Mouse (Mus musculus) liver, embryonic 14.5 days (tissue): ENCODE measurements around the gene Fcgbp. TPM values are rescaled to one million over a fixed set of nuclear protein-coding genes. Genes with fewer than 3 reads are reported as not detected.

Experiments used
- ATAC-seq: fragments of 200-750 bp; cut with Nextera tagmentation; 2 replicates; pipeline ENCODE4 v1.8.0; 2017; ENCODE audit warnings: moderate number of reproducible peaks, mild to moderate bottlenecking, moderate library complexity; ENCODE audit not compliant: insufficient read depth
- DNase-seq, 3 experiments: peaks; one replicate each; pipeline ENCODE4 v3.0.0-alpha.2; 2012 to 2013; ENCODE audit warnings: low read depth in 3 of 3, low spot score in 3 of 3
- H3K27ac ChIP-seq: fragments of 300-500 bp; sonication (generic); 2 replicates; pipeline ENCODE4 v1.5.1; 2014; ENCODE audit warnings: moderate library complexity, mild to moderate bottlenecking, control low read depth, inconsistent platforms
- H3K27me3 ChIP-seq: fragments of 300-500 bp; sonication (generic); 2 replicates; pipeline ENCODE4 v1.6.1; 2014; ENCODE audit warnings: mild to moderate bottlenecking, low read length, moderate library complexity; ENCODE audit not compliant: control insufficient read depth, insufficient read depth
- H3K36me3 ChIP-seq: fragments of 300-500 bp; sonication (generic); replicated peaks from 2 replicates; pipeline ENCODE4 v1.6.1; 2014; ENCODE audit warnings: low read depth; ENCODE audit not compliant: control insufficient read depth, insufficient read depth
- H3K4me1 ChIP-seq, 2 experiments: fragments of 200-500 bp in 1 of 2; fragments of 300-500 bp in 1 of 2; sonication (generic) in 1 of 2; replicated peaks; 2 replicates each; pipeline ENCODE4 v1.6.1; 2012 to 2014; ENCODE audit warnings: antibody characterized with exemption in 1 of 2, inconsistent platforms in 1 of 2, low read length in 1 of 2; ENCODE audit not compliant: control insufficient read depth in 2 of 2, insufficient read depth in 2 of 2
- H3K4me2 ChIP-seq: fragments of 300-500 bp; sonication (generic); 2 replicates; pipeline ENCODE4 v1.6.1; 2014; ENCODE audit warnings: low read depth, mild to moderate bottlenecking, control low read depth, moderate library complexity
- H3K4me3 ChIP-seq, 2 experiments: fragments of 200-500 bp in 1 of 2; fragments of 300-500 bp in 1 of 2; sonication (generic) in 1 of 2; 2 replicates each; pipeline ENCODE4 v1.5.1; 2012 to 2014; ENCODE audit warnings: low read depth in 2 of 2, low read length in 2 of 2, mild to moderate bottlenecking in 2 of 2, control low read depth in 1 of 2, inconsistent platforms in 1 of 2, moderate library complexity in 1 of 2; ENCODE audit not compliant: insufficient read depth in 1 of 2
- H3K9ac ChIP-seq: fragments of 300-500 bp; sonication (generic); replicated peaks from 2 replicates; pipeline ENCODE4 v1.6.1; 2014; ENCODE audit warnings: mild to moderate bottlenecking, control low read depth, moderate library complexity
- H3K9me3 ChIP-seq: fragments of 300-500 bp; sonication (generic); 2 replicates; pipeline ENCODE4 v1.6.1; 2016; ENCODE audit warnings: low read length, mixed read lengths; ENCODE audit not compliant: control insufficient read depth
- CTCF ChIP-seq: IDR thresholded peaks from 2 replicates; pipeline ENCODE4 v1.5.1; 2016; ENCODE audit warnings: antibody characterized with exemption, low read depth, control low read depth
- EP300 ChIP-seq: IDR thresholded peaks from 2 replicates; pipeline ENCODE4 v1.6.1; 2016; ENCODE audit warnings: antibody characterized with exemption, low read depth
- WGBS: fragments of 180-500 bp; shearing (Covaris S2); extraction: QIAGEN DNeasy Blood & Tissue Kit; methylation state at CpG from one replicate; pipeline ENCODE4 v1.1.7; 2014; ENCODE audit not compliant: insufficient replicate concordance; 5-methylcytosine and 5-hydroxymethylcytosine counted together
- polyA plus RNA-seq, 2 experiments: library from polyadenylated mRNA; depleted of rRNA in 1 of 2; stranded (reverse) in 1 of 2; unstranded in 1 of 2; fragments of >200 nt; fragmentation: Nextera tagmentation in 1 of 2; extraction: Ambion mirVana in 1 of 2; gene quantifications; 2 replicates each; pipeline versions ENCODE4 v1.2.1 to v1.2.3; 2012 to 2014

The Fcgbp gene
- polyA plus RNA-seq (2012; rRNA removed), result not detected in 2 replicates
- not detected in 2 replicates for polyA plus RNA-seq (2014; fragmentation: Nextera tagmentation; extraction: Ambion mirVana)

GRCm38 (mm10) chr7:28070531-28071298 is at the start of gene Fcgbp:
Gene Fcgbp, plus strand, starts transcription at chr7:28071236.
- no peak within 1 kb of the TSS for H3K4me3 ChIP-seq
- H3K4me1 ChIP-seq, result no peaks in the 10 kb centered on the region
- DNase-seq, result no peak
- no peak within 1 kb of the TSS for H3K4me2 ChIP-seq
- H3K9me3 ChIP-seq, result no peaks in the 10 kb centered on the region
- H3K27me3 ChIP-seq, result no peaks in the 10 kb centered on the region
- no peak within 1 kb of the TSS for H3K9ac ChIP-seq
- H3K27ac ChIP-seq, result no peak within 1 kb of the TSS
- H3K36me3 ChIP-seq, result no peaks in the 10 kb centered on the region
- 66% methylated on average over 21 of the region's 21 CpGs for WGBS
- ATAC-seq, result no peak
- no peak for TF ChIP-seq CTCF

- no peak overlapping the region for H3K9ac ChIP-seq
- no peak for DNase-seq
- no peaks in the 10 kb centered on the region for H3K27me3 ChIP-seq
- peaks cover 47% of the 10 kb centered on the region for H3K36me3 ChIP-seq
- ATAC-seq, result no peak
- no peak overlapping the region for H3K4me2 ChIP-seq
- no peak overlapping the region for H3K27ac ChIP-seq
- peaks cover 0 to 5% of the 10 kb centered on the region in 2 experiments; a peak in 1 of 4 replicates for H3K4me1 ChIP-seq
- no peak for TF ChIP-seq EP300
- TF ChIP-seq CTCF, result no peak
- 82% methylated on average over 4 of the region's 4 CpGs for WGBS
- H3K4me3 ChIP-seq, result no peak overlapping the region
- no peaks in the 10 kb centered on the region for H3K9me3 ChIP-seq
Measured at GRCm38 (mm10) chr7:28044524-28044923, 26.5 kb upstream of the Fcgbp start.

- Histone ChIP-seq H3K4me2 (peak within 1 kb of the TSS; percentile 87), H3K27me3 (no peaks in the 10 kb centered on the region), H3K36me3 (peaks cover 23% of the 10 kb centered on the region), H3K9me3 (no peaks in the 10 kb centered on the region), H3K9ac (peak within 1 kb of the TSS; percentile 89), H3K4me3 (peak within 1 kb of the TSS; percentile 93), H3K27ac (peak within 1 kb of the TSS; percentile 49; the same call in 1 of the 2 replicates), H3K4me1 (peaks cover 2 to 6% of the 10 kb centered on the region in 2 experiments; a peak in 1 of 4 replicates)
- WGBS, result under 1% methylated on average over 52 of the region's 52 CpGs
- peak; percentile 97 for ATAC-seq
- TF ChIP-seq EP300 (0 out of 2 replicates have a peak, but pooled peaks have one; percentile 43), CTCF (peak; percentile 92)
- DNase-seq, result peak; percentile 97 to 98 (median 97)
Measured at GRCm38 (mm10) chr7:28049476-28050409, 21.3 kb upstream of the Fcgbp start, which contains the start of gene Psmc4. Gene Psmc4, minus strand, starts transcription at chr7:28050101.

- Histone ChIP-seq H3K27ac (no peak overlapping the region), H3K36me3 (peaks cover 20% of the 10 kb centered on the region), H3K4me3 (peak overlapping the region in 1 of 2 experiments; percentile 93; a peak in 1 of 4 replicates), H3K27me3 (no peaks in the 10 kb centered on the region), H3K4me2 (peak overlapping the region; percentile 57), H3K4me1 (peaks cover 2 to 6% of the 10 kb centered on the region in 2 experiments; a peak in 1 of 4 replicates), H3K9me3 (no peaks in the 10 kb centered on the region), H3K9ac (peak overlapping the region; percentile 48; the same call in 1 of the 2 replicates)
- TF ChIP-seq CTCF (no peak), EP300 (no peak)
- DNase-seq, result no peak
- ATAC-seq, result no peak
- 49% methylated on average over 17 of the region's 17 CpGs for WGBS
Measured at GRCm38 (mm10) chr7:28050584-28050983, 20.5 kb upstream of the Fcgbp start.
